Mouse (Mus musculus) urinary bladder, postnatal 4 days (tissue): ENCODE data around the gene Agpat4.

Experiments used
- DNase-seq, 2 experiments: peaks; one replicate each; pipeline ENCODE4 v3.0.0; 2021 to 2022; ENCODE audit warnings: low spot score in 2 of 2

Agpat4 gene

GRCm38 (mm10) chr17:12228001-12228400 is 109.5 kb downstream of the Agpat4 start:
- no peak for DNase-seq

GRCm38 (mm10) chr17:12228471-12228870 is 110.0 kb downstream of the Agpat4 start:
- no peak for DNase-seq

- DNase-seq = no peak
Measured at GRCm38 (mm10) chr17:12229756-12230155, 111.3 kb downstream of the Agpat4 start.

- DNase-seq = no peak
Measured at GRCm38 (mm10) chr17:12230167-12230566, 111.7 kb downstream of the Agpat4 start.

GRCm38 (mm10) chr17:12231087-12231486 is 112.6 kb downstream of the Agpat4 start:
- DNase-seq = no peak

GRCm38 (mm10) chr17:12232724-12233123 is 114.2 kb downstream of the Agpat4 start:
- no peak for DNase-seq

GRCm38 (mm10) chr17:12240701-12241100 is 122.2 kb downstream of the Agpat4 start:
- no peak for DNase-seq

- DNase-seq = no peak
Measured at GRCm38 (mm10) chr17:12249783-12250504, 131.4 kb downstream of the Agpat4 start.

- no peak for DNase-seq
Measured at GRCm38 (mm10) chr17:12250581-12250980, 132.1 kb downstream of the Agpat4 start.

- DNase-seq = no peak
Measured at GRCm38 (mm10) chr17:12256142-12256541, 137.6 kb downstream of the Agpat4 start.

GRCm38 (mm10) chr17:12258517-12258916 is 140.0 kb downstream of the Agpat4 start:
- DNase-seq = no peak

GRCm38 (mm10) chr17:12259957-12260356 is 141.5 kb downstream of the Agpat4 start:
- no peak for DNase-seq

GRCm38 (mm10) chr17:12261376-12261775 is 142.9 kb downstream of the Agpat4 start:
- DNase-seq = no peak

- DNase-seq = no peak
Measured at GRCm38 (mm10) chr17:12261887-12262286, 143.4 kb downstream of the Agpat4 start.

GRCm38 (mm10) chr17:12262851-12263250 is 144.3 kb downstream of the Agpat4 start:
- no peak for DNase-seq

GRCm38 (mm10) chr17:12263787-12264186 is 145.3 kb downstream of the Agpat4 start:
- DNase-seq = no peak

- no peak for DNase-seq
Measured at GRCm38 (mm10) chr17:12264293-12264692, 145.8 kb downstream of the Agpat4 start.

GRCm38 (mm10) chr17:12265969-12266925 is 147.7 kb downstream of the Agpat4 start:
- DNase-seq = peak in 1 of 2 experiments; percentile 42

GRCm38 (mm10) chr17:12268091-12268490 is 149.6 kb downstream of the Agpat4 start:
- DNase-seq = no peak

GRCm38 (mm10) chr17:12268538-12268937 is 150.0 kb downstream of the Agpat4 start:
- no peak for DNase-seq
